Mouse (Mus musculus) C2C12 (cell line): ENCODE data around the gene Tnfsf12. TPM values are rescaled to one million over a fixed set of nuclear protein-coding genes. Genes with fewer than 3 reads are reported as not detected.

Experiments
- H3K27me3 ChIP-seq: one replicate; pipeline ENCODE4 v1.6.1; 2011; ENCODE audit not compliant: control insufficient read depth, insufficient read depth, insufficient read length
- H3K36me3 ChIP-seq: one replicate; pipeline ENCODE4 v1.6.1; 2011; ENCODE audit not compliant: control insufficient read depth, insufficient read depth
- H3K4me3 ChIP-seq: one replicate; pipeline ENCODE4 v1.5.1; 2011; ENCODE audit warnings: mild to moderate bottlenecking, control low read depth; ENCODE audit not compliant: poor library complexity, insufficient read depth, severe bottlenecking
- H3K79me2 ChIP-seq: one replicate; pipeline ENCODE4 v1.6.1; 2011; ENCODE audit not compliant: control insufficient read depth, insufficient read depth
- H3K79me3 ChIP-seq: one replicate; pipeline ENCODE4 v1.6.1; 2011; ENCODE audit warnings: low read depth, control low read depth
- H3ac ChIP-seq: one replicate; pipeline ENCODE3; 2011; ENCODE audit warnings: low read depth; ENCODE audit not compliant: control insufficient read depth, insufficient read length
- CEBPB ChIP-seq: IDR thresholded peaks from one replicate; pipeline ENCODE4 v1.6.1; 2011; ENCODE audit warnings: low read depth, mild to moderate bottlenecking, control low read depth, moderate library complexity
- CTCF ChIP-seq: IDR thresholded peaks from one replicate; pipeline ENCODE4 v1.5.1; 2011; ENCODE audit not compliant: control insufficient read depth, insufficient read depth, insufficient read length
- FOSL1 ChIP-seq: IDR thresholded peaks from one replicate; pipeline ENCODE4 v1.8.0; 2011; ENCODE audit warnings: mild to moderate bottlenecking, low read length; ENCODE audit not compliant: poor library complexity, insufficient read depth, severe bottlenecking
- MAX ChIP-seq: IDR thresholded peaks from one replicate; pipeline ENCODE4 v1.6.1; 2011; ENCODE audit warnings: mild to moderate bottlenecking, control low read depth
- MYOD1 ChIP-seq: IDR thresholded peaks from one replicate; pipeline ENCODE4 v1.6.1; 2011; ENCODE audit warnings: low read depth; ENCODE audit not compliant: control insufficient read depth, insufficient read length
- MYOG ChIP-seq: IDR thresholded peaks from one replicate; pipeline ENCODE4 v1.6.1; 2011; ENCODE audit not compliant: control insufficient read depth, insufficient read length; ENCODE audit errors: extremely low read depth
- USF1 ChIP-seq: IDR thresholded peaks from one replicate; pipeline ENCODE4 v1.6.1; 2011; ENCODE audit warnings: low read depth, mild to moderate bottlenecking, control low read depth, moderate library complexity
- polyA plus RNA-seq: library from polyadenylated mRNA; unstranded; fragments of >200 nt; fragmentation: generic; extraction: Trizol; gene quantifications from one replicate; pipeline ENCODE4 v1.2.1, GENCODE M21; 2012; ENCODE audit warnings: missing spikeins

The Tnfsf12 gene
- polyA plus RNA-seq, 1 experiment: 6.4 TPM

DNA sequence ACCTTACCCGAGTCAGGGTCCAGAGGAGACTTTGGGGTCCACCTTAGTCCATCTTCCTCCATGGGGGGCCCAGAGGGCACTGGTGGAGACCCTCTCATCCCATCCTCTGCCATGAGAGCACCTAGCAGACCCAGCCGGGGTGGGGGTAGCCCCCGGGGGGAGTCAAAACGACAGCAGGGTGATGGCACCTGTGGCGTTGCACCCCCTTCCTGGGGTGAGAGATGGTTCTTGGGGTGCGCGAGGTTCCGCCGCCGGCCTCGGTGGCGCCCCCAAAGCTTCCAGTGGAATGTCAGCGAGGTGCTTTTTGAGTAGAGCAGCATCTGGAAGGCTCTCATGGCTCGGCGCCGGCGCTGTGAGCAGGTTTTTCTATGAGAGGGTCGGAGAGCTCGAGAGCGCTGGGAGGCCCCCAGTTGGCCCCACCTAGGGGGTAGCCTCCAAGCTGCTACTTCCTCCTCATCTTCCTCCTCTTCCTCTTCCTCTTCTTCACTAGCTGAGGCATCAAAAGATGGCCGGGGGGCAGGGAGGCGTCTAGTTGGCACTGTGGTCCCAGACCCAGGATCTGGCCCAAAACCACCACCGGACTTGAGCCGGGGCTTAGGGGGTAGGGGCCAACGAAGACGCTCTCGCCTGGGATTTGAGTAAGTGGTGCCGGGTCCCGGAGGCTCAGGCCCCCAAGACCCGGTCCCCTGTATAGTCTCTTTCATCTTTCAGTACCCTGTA, 15.4 kb downstream of the Tnfsf12 start:
- TF ChIP-seq MYOG (no peak), FOSL1 (no peak), MYOD1 (no peak), CEBPB (no peak), CTCF (no peak), USF1 (no peak), MAX (no peak)
- H3K27me3 ChIP-seq: no peaks in the 10 kb centered on the region
- H3ac ChIP-seq: peak overlapping the region; percentile 45
- peaks cover 42% of the 10 kb centered on the region for H3K36me3 ChIP-seq
- peaks cover 29% of the 10 kb centered on the region for H3K79me3 ChIP-seq
- H3K79me2 ChIP-seq: peaks cover 72% of the 10 kb centered on the region
- peak overlapping the region; percentile 99 for H3K4me3 ChIP-seq

- TF ChIP-seq MYOD1: no peak
- TF ChIP-seq MYOG: no peak
- TF ChIP-seq MAX: no peak
- TF ChIP-seq FOSL1: no peak
- no peak for TF ChIP-seq CEBPB
- no peak for TF ChIP-seq CTCF
- no peak for TF ChIP-seq USF1
- no peak overlapping the region for H3ac ChIP-seq
- no peak overlapping the region for H3K4me3 ChIP-seq
- H3K27me3 ChIP-seq: no peaks in the 10 kb centered on the region
- peaks cover 79% of the 10 kb centered on the region for H3K79me2 ChIP-seq
- H3K36me3 ChIP-seq: peaks cover 53% of the 10 kb centered on the region
- H3K79me3 ChIP-seq: peaks cover 31% of the 10 kb centered on the region
These were observed 16.5 kb downstream of the Tnfsf12 start for GRCm38 (mm10) chr11:69679144-69679543.

- Histone ChIP-seq H3ac (peak within 1 kb of the TSS; percentile 99), H3K27me3 (no peaks in the 10 kb centered on the region), H3K4me3 (peak within 1 kb of the TSS; percentile 100), H3K79me3 (peaks cover 48% of the 10 kb centered on the region), H3K79me2 (peaks cover 74% of the 10 kb centered on the region), H3K36me3 (peaks cover 79% of the 10 kb centered on the region)
- TF ChIP-seq CTCF (no peak), MYOG (no peak), MAX (peak; percentile 99), USF1 (peak; percentile 94)
These were observed 23.4 kb downstream of the Tnfsf12 start, which contains the start of gene Eif4a1 for GRCm38 (mm10) chr11:69672211-69672706. Gene Eif4a1 (minus strand): TSS chr11:69672423.

GRCm38 (mm10) chr11:69671726-69672124, 23.9 kb downstream of the Tnfsf12 start:
- Histone ChIP-seq H3K79me2 (peaks cover 69% of the 10 kb centered on the region), H3K79me3 (peaks cover 47% of the 10 kb centered on the region), H3K36me3 (peaks cover 77% of the 10 kb centered on the region), H3K27me3 (no peaks in the 10 kb centered on the region), H3K4me3 (peak overlapping the region; percentile 100), H3ac (peak overlapping the region; percentile 99)
- TF ChIP-seq MAX (no peak), MYOG (no peak), MYOD1 (no peak), CTCF (no peak), USF1 (no peak), FOSL1 (no peak), CEBPB (no peak)

DNA sequence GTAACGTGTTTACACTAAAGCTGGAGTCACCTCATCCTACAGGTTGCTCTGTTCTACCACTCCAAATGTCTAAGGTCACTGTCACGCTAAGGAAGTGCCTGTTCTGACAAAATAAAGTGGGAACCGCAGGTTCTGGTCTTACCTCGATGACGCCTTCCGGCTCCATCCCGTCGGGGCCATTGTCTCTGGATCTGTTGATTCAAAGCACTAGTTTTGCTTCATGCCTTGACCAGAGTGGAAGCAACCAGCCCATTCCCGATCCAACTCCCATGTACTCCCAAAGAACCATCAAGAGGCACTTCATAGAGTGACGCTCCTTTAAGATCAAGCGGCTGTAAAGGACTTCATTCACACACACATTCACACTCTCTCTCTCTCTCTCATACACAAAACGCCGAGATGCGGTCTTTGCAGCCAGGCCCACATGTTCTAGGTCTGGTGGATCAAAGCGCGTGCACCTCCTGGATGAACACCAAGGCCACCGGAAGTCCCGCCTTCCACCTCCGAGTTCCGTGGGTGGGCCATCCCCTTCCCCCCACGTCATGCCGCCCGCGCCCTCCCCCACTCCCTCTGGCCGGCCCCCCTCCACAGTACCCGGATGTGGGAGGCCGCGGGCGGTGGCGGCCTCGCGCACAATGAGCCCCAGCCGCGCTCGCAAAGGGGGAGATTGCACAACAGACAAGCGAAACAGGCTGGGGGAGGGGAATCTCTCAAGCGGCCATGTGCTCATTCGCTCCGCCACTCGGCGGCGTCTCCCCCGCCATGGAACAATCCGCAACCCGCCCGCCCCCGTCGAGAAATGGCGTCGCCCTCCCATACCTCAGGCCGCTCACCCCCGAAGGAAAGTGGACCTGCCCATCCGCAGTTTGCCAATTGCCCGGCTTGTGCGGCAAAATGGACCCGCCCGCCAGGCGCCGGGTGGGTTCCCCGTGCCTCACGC, 24.6 kb downstream of the Tnfsf12 start:
- Histone ChIP-seq H3K79me2 (peaks cover 62% of the 10 kb centered on the region), H3K79me3 (peaks cover 45% of the 10 kb centered on the region), H3K36me3 (peaks cover 77% of the 10 kb centered on the region), H3K4me3 (peak overlapping the region; percentile 100), H3K27me3 (no peaks in the 10 kb centered on the region), H3ac (peak overlapping the region; percentile 99)
- TF ChIP-seq CEBPB (peak; percentile 96), USF1 (no peak), MYOG (no peak), MAX (peak; percentile 76)
